8 mouse cellular contexts compared by ENCODE assay signal in the genomic region with DNA sequence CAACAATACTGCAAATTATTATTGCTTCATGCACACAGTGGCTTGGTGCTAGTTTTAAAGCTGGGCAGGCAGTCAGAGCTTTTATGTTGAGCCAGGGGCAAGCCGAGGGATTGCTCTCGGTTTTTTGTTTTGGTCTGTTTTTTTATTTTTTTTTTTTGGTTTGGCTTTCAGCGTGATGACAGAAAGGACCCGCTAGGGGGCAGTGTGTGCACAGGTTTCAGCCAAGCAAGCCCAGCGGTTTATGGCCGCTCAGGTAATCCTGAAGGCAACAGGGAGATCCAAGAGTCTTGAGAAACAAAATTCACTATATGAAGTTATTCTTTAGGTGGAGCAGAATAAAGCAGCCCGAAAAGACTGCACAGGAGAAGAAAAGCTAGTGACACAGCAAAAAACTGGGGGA.
DNase-seq lines count a peak whose midpoint lies in the region; ATAC-seq lines count a peak whose summit lies in the region.
"Had no signal": no experiment of that assay in that cellular context is flagged by ENCODE, and none has a peak within 500 bp of the region (broad histone marks: within the 10 kb centered on the region; RNA-seq: fewer than 3 reads in every experiment).

No protein-coding gene starts in this region.

- DNase-seq in NIH3T3 (ENCODE audit: low read depth), result peak; percentile 85
- DNase-seq in fibroblast of lung, adult 2 months (ENCODE audit: low read depth), result peak; percentile 54
- DNase-seq in layer of hippocampus, adult 9-11 months, result peak; percentile 36
- peak; percentile 51 for DNase-seq in lung, postnatal 25 days (ENCODE audit: low spot score)
- DNase-seq in right cerebral cortex, postnatal 25 days, result peak; percentile 54

- H3K27ac ChIP-seq in brown adipose tissue, adult 24 weeks (replicated peaks; ENCODE audit: low read depth, low read length), result peak overlapping the region; percentile 48; the same call in 1 of the 2 replicates
- H3K27ac ChIP-seq: neural tube, embryonic 12.5 days had no signal

- H3K4me1 ChIP-seq in brown adipose tissue, adult 24 weeks (ENCODE audit: control insufficient read depth, insufficient read depth, insufficient read length, low read length), result peaks cover 8% of the 10 kb centered on the region
- H3K4me1 ChIP-seq: neural tube, embryonic 12.5 days had no signal

- peak; percentile 33 to 34; a peak in 1 of 4 replicates for ATAC-seq in hematopoietic stem cell, adult 5-6 weeks (replicated peaks in 1 of 2; ENCODE audit: insufficient read depth in 1 of 2, low FRiP score in 2 of 2, low TSS enrichment in 1 of 2, low read depth in 1 of 2, poor library complexity in 2 of 2, severe bottlenecking in 2 of 2)

- no peak overlapping the region for H3K4me3 ChIP-seq in brown adipose tissue, adult 24 weeks (ENCODE audit: insufficient read depth, low read depth, low read length)
- H3K4me3 ChIP-seq: neural tube, embryonic 12.5 days had no signal
